ENCODE assay signal across 16 mouse cellular contexts in the genomic region with DNA sequence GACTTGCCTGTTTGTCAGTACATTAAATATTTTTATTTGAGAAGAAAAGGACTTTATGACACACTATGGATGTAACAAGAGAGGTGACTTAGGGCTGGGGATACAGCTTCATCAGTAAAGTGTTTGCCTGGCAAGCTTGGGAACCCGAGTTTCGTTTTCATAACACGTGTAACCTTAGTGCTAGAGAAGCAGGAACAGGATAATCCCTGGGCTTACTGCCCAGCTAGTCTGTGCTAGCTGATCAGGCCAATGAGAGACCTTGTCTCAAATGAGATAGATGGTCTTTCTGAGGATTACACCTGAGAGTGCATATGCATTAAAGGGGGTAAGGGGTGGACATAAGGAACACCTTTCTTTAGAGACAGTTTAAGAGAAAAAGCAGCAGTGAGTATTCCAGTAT.
"Had no signal": no experiment of that assay in that cellular context is flagged by ENCODE, and none has a peak within 500 bp of the region (broad histone marks: within the 10 kb centered on the region; RNA-seq: fewer than 3 reads in every experiment).

No protein-coding gene starts in this region.

- H3K9me3 ChIP-seq: midbrain, embryonic 12.5 days; midbrain, embryonic 15.5 days; neural tube, embryonic 12.5 days; neural tube, embryonic 15.5 days had no signal

- H3K27ac ChIP-seq: macrophage; midbrain, embryonic 12.5 days; midbrain, embryonic 15.5 days; neural tube, embryonic 12.5 days; neural tube, embryonic 15.5 days; stomach, postnatal 0 days had no signal

- H3K27me3 ChIP-seq: midbrain, embryonic 12.5 days; midbrain, embryonic 15.5 days; neural tube, embryonic 12.5 days; neural tube, embryonic 15.5 days had no signal

- ATAC-seq: intestine, embryonic 16.5 days; lung, postnatal 0 days; midbrain, embryonic 15.5 days had no signal

- H3K4me2 ChIP-seq: lung, embryonic 14.5 days; midbrain, embryonic 12.5 days; midbrain, embryonic 15.5 days; neural tube, embryonic 12.5 days; neural tube, embryonic 15.5 days had no signal

- H3K4me3 ChIP-seq: midbrain, embryonic 12.5 days; midbrain, embryonic 15.5 days; neural tube, embryonic 12.5 days; neural tube, embryonic 15.5 days had no signal

- H3K9ac ChIP-seq: lung, embryonic 14.5 days; midbrain, embryonic 12.5 days; midbrain, embryonic 15.5 days; neural tube, embryonic 12.5 days; neural tube, embryonic 15.5 days had no signal

- DNase-seq: kidney, adult 18-20 months; kidney, adult 9 months; kidney, postnatal 14 days; kidney, postnatal 4 days; lung, embryonic 14.5 days; thymus, adult 2 months; thymus, postnatal 14 days; thymus, postnatal 4 days had no signal
